Mouse (Mus musculus): ENCODE results near the gene Gm28372.

Gm28372 gene

DNA sequence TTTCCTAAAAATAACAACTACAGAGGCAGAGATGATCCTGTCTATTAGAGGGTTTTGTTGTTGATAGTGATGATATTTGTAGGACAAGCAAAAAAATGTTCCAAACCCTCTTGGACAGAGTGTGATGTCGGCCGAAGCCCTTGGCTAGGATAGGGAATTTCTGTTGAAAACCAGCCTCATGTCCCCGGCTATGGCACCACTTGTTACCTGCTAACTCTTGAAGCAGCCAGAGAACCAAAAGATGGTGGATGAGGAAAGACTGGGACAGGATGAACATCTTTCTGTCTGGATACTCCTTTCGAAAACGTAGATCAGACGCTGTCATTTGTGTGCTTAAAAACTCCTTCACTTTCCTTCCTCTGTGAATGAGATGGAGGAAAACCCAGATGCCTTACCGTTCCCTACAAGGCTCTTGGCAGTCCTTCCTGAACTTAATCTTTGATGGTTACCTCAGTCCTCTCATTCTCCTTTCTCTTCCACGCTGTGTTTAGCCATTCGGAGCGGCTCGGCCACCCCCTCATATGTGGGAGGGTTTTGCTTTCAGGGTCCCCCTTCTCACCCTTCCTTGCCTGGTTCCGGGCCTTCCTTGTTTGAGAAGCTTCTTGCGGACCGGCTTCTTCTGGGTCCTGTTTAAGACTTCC is 46.2 kb downstream of the Gm28372 start:
- DNase-seq (ENCODE audit: low spot score) = no peak

DNA sequence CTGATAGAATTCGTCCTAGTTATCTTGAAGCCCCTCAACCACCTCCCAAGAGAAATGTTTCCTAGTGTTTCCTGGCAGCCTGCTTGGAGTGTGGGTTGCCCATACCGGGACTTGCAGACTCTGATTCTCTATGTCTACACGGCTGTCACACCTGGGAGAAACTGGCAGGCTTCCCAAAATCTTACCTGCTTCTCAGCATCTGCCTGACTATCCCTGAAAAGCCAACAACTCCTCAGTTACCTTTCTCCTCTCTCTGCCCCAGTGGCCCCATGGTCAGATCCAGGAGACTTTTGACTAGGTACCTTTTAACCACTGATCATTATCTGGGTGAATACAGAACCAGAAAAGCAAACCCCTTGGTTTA is 46.7 kb downstream of the Gm28372 start:
- no peak for DNase-seq (ENCODE audit: low spot score)

DNA sequence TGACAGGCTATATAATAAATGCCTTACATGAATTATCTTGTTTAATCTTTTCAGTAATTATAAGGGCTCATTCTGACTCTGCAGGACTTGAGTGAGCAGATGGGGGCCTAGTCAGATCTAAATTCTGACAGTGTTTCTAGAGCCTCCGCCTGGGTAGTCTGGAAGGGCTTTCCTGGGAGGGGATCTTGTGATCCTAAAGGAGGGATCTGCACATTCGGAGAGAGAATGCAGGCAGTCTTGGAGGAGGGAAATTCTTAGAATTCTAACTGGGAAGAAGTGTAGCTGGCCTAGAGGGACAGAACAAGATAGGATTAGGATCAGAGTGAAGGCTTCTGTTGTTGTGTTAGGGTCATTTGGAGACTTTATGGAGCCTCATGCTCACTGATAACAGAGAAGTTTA is 47.2 kb downstream of the Gm28372 start:
- no peak for DNase-seq (ENCODE audit: low spot score)

DNA sequence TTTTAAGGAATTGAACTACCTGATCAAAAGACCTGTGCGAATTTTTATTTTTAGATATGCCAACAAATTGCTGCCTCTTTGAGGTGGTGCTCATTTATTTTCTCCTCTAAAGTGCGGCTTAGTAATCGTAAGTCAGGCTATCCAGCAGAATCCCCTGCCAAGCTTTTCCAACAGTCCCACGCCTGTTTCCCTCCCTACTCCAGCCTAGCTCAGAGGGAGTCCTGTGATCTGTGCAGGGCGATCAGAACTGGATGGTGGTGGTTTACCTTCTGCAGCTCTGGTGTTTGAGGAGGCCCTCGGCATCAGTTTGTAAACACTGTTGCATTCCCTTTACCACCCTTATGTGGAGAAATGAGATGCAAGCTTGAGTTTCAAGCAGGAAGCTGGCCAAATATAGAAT is 48.4 kb downstream of the Gm28372 start:
- no peak for DNase-seq (ENCODE audit: low spot score)

DNA sequence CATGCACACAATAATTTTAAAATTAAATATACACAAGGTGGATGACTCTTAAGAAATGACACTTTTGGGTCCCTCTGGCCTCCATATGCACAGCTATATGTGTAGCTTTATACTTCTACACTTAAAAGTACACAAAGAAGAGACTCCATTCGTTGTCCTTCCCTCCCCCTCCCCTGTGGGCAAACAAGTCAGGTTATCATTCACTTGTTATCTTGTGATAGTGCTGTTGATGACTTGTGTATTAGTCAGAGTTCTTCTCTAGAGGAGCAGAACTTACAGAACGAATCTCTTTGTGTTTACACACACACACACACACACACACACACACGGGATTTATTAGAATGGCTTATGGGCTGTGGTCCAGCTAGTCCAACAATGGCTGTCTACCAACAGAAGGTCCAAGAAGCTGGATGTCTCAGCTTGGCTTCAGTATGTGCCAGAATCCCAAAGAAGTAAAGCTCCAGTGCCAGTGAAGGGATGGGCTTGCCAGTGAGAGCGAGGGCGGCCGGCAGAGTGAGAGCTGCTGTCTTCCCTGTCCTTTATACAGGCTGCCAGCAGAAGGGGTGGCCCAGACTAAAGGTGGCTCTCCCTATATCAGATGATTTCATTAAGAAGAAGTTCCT is 49.8 kb downstream of the Gm28372 start:
- DNase-seq (ENCODE audit: low spot score) = no peak

Measured in ovary, postnatal 36 days (tissue).